In the genomic region with DNA sequence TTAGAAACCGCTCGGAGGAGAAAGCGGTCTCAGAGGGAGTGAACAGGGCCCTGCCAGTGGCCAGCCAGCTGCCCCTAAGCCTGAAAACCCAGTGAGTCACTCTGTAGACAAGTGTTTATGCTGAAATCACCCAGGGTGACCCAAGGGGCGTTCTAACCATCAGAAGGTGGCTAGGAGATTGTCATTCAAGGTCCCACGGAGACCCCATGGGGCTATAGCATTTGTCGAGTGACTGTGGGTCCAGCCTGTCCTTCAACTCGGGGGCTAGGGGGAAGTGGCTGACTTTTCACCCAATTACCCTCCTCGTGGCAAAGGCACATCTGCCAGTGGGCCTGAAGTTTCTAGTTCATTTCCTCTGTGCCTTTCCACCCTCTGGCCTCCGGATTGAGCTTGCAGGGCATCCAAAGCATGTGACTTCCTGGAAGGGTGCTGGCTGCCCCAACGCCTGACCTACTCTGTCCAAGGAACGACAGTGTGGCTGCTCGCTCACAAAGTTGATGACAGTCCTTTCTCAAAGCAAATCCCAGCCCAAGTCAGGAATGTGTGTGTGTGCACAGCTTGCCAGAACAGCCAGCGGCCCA, we compare ENCODE assay signal across 8 mouse cellular contexts.
DNase-seq lines count a peak whose midpoint lies in the region; ATAC-seq lines count a peak whose summit lies in the region.

No protein-coding gene starts in this region.

- no peak overlapping the region for H3K9ac ChIP-seq in embryonic facial prominence, embryonic 14.5 days (ENCODE audit: low read depth, low read length)
- H3K9ac ChIP-seq in heart, embryonic 13.5 days: peak overlapping the region; percentile 51
- H3K9ac ChIP-seq in kidney, embryonic 16.5 days (replicated peaks; ENCODE audit: low read length): peak overlapping the region; percentile 31; the same call in 1 of the 2 replicates
- no peak overlapping the region for H3K9ac ChIP-seq in stomach, embryonic 15.5 days

- H3K9me3 ChIP-seq in embryonic facial prominence, embryonic 14.5 days (ENCODE audit: control insufficient read depth, low read length): no peaks in the 10 kb centered on the region
- H3K9me3 ChIP-seq in heart, embryonic 13.5 days: no peaks in the 10 kb centered on the region
- no peaks in the 10 kb centered on the region; the same call in 1 of the 2 replicates for H3K9me3 ChIP-seq in kidney, embryonic 16.5 days (ENCODE audit: low read length)
- H3K9me3 ChIP-seq in stomach, embryonic 15.5 days: no peaks in the 10 kb centered on the region

- peak overlapping the region; percentile 58 for H3K27ac ChIP-seq in embryonic facial prominence, embryonic 14.5 days (replicated peaks; ENCODE audit: low read depth, low read length)
- peak overlapping the region; percentile 94 for H3K27ac ChIP-seq in heart, embryonic 13.5 days (replicated peaks)
- H3K27ac ChIP-seq in kidney, embryonic 16.5 days (ENCODE audit: low read length): peak overlapping the region; percentile 57
- peak overlapping the region; percentile 42 for H3K27ac ChIP-seq in stomach, embryonic 15.5 days

- peak; percentile 51 for DNase-seq in right cerebral cortex, adult 18-20 months
- DNase-seq in right cerebral cortex, postnatal 36 days (ENCODE audit: low spot score in 2 of 2): no peak
- peak; percentile 74 for DNase-seq in embryonic facial prominence, embryonic 14.5 days (ENCODE audit: low spot score)
- DNase-seq in lung, postnatal 25 days (ENCODE audit: low spot score): peak; percentile 85
- DNase-seq in left cerebral cortex, adult 18-20 months (ENCODE audit: low spot score in 2 of 2): no peak

- H3K27me3 ChIP-seq in embryonic facial prominence, embryonic 14.5 days (replicated peaks; ENCODE audit: control insufficient read depth, insufficient read depth, low read length): no peaks in the 10 kb centered on the region; the same call in 1 of the 2 replicates
- no peaks in the 10 kb centered on the region for H3K27me3 ChIP-seq in heart, embryonic 13.5 days (replicated peaks)
- no peaks in the 10 kb centered on the region for H3K27me3 ChIP-seq in kidney, embryonic 16.5 days (ENCODE audit: insufficient read depth, low read length)
- H3K27me3 ChIP-seq in stomach, embryonic 15.5 days (replicated peaks): no peaks in the 10 kb centered on the region

- ATAC-seq in embryonic facial prominence, embryonic 14.5 days (ENCODE audit: low read depth): no peak; the same call in 1 of the 2 replicates
- peak; percentile 63; the same call in 1 of the 2 replicates for ATAC-seq in heart, embryonic 13.5 days (ENCODE audit: extremely low read depth, insufficient number of reproducible peaks, low FRiP score, low TSS enrichment)
- ATAC-seq in kidney, embryonic 16.5 days (ENCODE audit: low FRiP score, low TSS enrichment): no peak
- ATAC-seq in stomach, embryonic 15.5 days (ENCODE audit: insufficient read depth, low FRiP score, low read depth): no peak

- 36% methylated on average over 13 of the region's 13 CpGs for WGBS in embryonic facial prominence, embryonic 14.5 days
- WGBS in heart, embryonic 13.5 days: 27% methylated on average over 13 of the region's 13 CpGs
- WGBS in kidney, embryonic 16.5 days: 35% methylated on average over 13 of the region's 13 CpGs
- 38% methylated on average over 13 of the region's 13 CpGs for WGBS in stomach, embryonic 15.5 days

- no peaks in the 10 kb centered on the region for H3K36me3 ChIP-seq in embryonic facial prominence, embryonic 14.5 days (ENCODE audit: control insufficient read depth, insufficient read depth, low read length)
- H3K36me3 ChIP-seq in heart, embryonic 13.5 days: no peaks in the 10 kb centered on the region
- H3K36me3 ChIP-seq in kidney, embryonic 16.5 days (ENCODE audit: insufficient read depth, low read length): no peaks in the 10 kb centered on the region
- H3K36me3 ChIP-seq in stomach, embryonic 15.5 days: no peaks in the 10 kb centered on the region

- no peak overlapping the region for H3K4me2 ChIP-seq in embryonic facial prominence, embryonic 14.5 days (ENCODE audit: low read depth, low read length)
- peak overlapping the region; percentile 14; the same call in 1 of the 2 replicates for H3K4me2 ChIP-seq in heart, embryonic 13.5 days
- no peak overlapping the region for H3K4me2 ChIP-seq in kidney, embryonic 16.5 days (replicated peaks; ENCODE audit: low read depth, low read length)
- no peak overlapping the region for H3K4me2 ChIP-seq in stomach, embryonic 15.5 days

- H3K4me1 ChIP-seq in embryonic facial prominence, embryonic 14.5 days (ENCODE audit: control insufficient read depth, insufficient read depth, low read length): peaks cover 14% of the 10 kb centered on the region
- peaks cover 88% of the 10 kb centered on the region for H3K4me1 ChIP-seq in heart, embryonic 13.5 days
- peaks cover 39% of the 10 kb centered on the region for H3K4me1 ChIP-seq in kidney, embryonic 16.5 days (ENCODE audit: insufficient read depth, low read length)
- peaks cover 6% of the 10 kb centered on the region; the same call in 1 of the 2 replicates for H3K4me1 ChIP-seq in stomach, embryonic 15.5 days

- H3K4me3 ChIP-seq in embryonic facial prominence, embryonic 14.5 days (ENCODE audit: low read depth, low read length): no peak overlapping the region
- no peak overlapping the region for H3K4me3 ChIP-seq in heart, embryonic 13.5 days
- no peak overlapping the region for H3K4me3 ChIP-seq in kidney, embryonic 16.5 days (ENCODE audit: low read length)
- no peak overlapping the region for H3K4me3 ChIP-seq in stomach, embryonic 15.5 days (replicated peaks)

Comparison
In these comparisons a context has a peak if more than half of its experiments do, and no peak if none do; other contexts are left out.
1. DNase-seq: peak in right cerebral cortex, adult 18-20 months (single experiment), embryonic facial prominence, embryonic 14.5 days (single experiment) and lung, postnatal 25 days (single experiment); none in right cerebral cortex, postnatal 36 days (0 of 2) and left cerebral cortex, adult 18-20 months (0 of 2).
2. H3K27ac ChIP-seq: peak in every context shown above with its lines; median percentile 94 in heart, embryonic 13.5 days; 58 in embryonic facial prominence, embryonic 14.5 days; 57 in kidney, embryonic 16.5 days; 42 in stomach, embryonic 15.5 days.
3. H3K9ac ChIP-seq: peak in heart, embryonic 13.5 days (single experiment) and kidney, embryonic 16.5 days (single experiment); none in embryonic facial prominence, embryonic 14.5 days (single experiment) and stomach, embryonic 15.5 days (single experiment).